Mouse (Mus musculus) olfactory bulb, adult 2 months (tissue): ENCODE results near the gene Nek11.

Experiments
- CTCF ChIP-seq: fragments of 200-500 bp; IDR thresholded peaks from 2 replicates; pipeline ENCODE4 v1.5.1; 2012; ENCODE audit warnings: low read depth, mild to moderate bottlenecking, low read length, moderate library complexity; ENCODE audit not compliant: insufficient read depth
- POLR2A ChIP-seq: fragments of 200-500 bp; IDR thresholded peaks from 2 replicates; pipeline ENCODE4 v1.6.1; 2012; ENCODE audit warnings: mild to moderate bottlenecking, low read depth, low read length, moderate library complexity; ENCODE audit not compliant: insufficient read depth

DNA sequence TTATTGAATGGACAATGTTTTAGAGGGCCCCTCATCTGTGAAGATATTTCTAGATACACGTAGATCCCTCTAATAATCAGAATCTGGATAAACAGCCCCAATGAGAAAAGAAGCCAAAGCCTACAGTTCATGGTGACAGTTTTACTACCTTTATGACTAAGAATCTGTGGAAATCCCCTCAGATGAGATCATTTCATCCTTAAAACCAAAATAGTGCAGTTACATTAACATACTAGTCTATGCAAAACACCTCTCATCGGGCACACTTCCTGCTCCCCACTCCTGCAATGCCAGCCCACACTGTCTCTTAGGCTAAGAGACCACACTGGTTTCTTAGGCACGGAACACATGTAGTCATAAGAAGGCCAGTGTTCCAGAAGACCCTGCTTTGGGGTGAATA, 26.7 kb downstream of the Nek11 start:
- TF ChIP-seq POLR2A: no peak
- TF ChIP-seq CTCF: no peak
